Mouse (Mus musculus) G1E (cell line): ENCODE data around the gene Mpg. TPM values are rescaled to one million over a fixed set of nuclear protein-coding genes. Genes with fewer than 3 reads are reported as not detected.

ENCODE experiments used
- ATAC-seq: 2 replicates; pipeline ENCODE4 v1.8.0; 2016; ENCODE audit warnings: mild to moderate bottlenecking; ENCODE audit not compliant: insufficient number of reproducible peaks, poor library complexity, low FRiP score, severe bottlenecking; ENCODE audit errors: extremely low read depth
- DNase-seq: peaks from one replicate; pipeline ENCODE4 v3.0.0; 2012; ENCODE audit warnings: low spot score
- H3K27me3 ChIP-seq: 2 replicates; pipeline ENCODE4 v1.6.1; 2012; ENCODE audit warnings: mild to moderate bottlenecking, low read length, inconsistent platforms; ENCODE audit not compliant: insufficient read depth
- H3K36me3 ChIP-seq: replicated peaks from 2 replicates; pipeline ENCODE3; 2012; ENCODE audit warnings: mild to moderate bottlenecking, inconsistent platforms
- H3K4me1 ChIP-seq: 2 replicates; pipeline ENCODE4 v1.6.1; 2012; ENCODE audit warnings: low read depth, low read length, inconsistent platforms, mixed read lengths; ENCODE audit not compliant: insufficient read depth
- H3K4me3 ChIP-seq: 2 replicates; pipeline ENCODE4 v1.5.1; 2012; ENCODE audit warnings: low read depth, mild to moderate bottlenecking, inconsistent platforms, low read length, moderate library complexity, mixed read lengths
- H3K9me3 ChIP-seq: replicated peaks from 2 replicates; pipeline ENCODE4 v1.6.1; 2012; ENCODE audit warnings: inconsistent platforms
- CTCF ChIP-seq: IDR thresholded peaks from 2 replicates; pipeline ENCODE4 v1.5.1; 2012; ENCODE audit warnings: low read depth, low read length, inconsistent platforms, mixed read lengths
- GATA1 ChIP-seq: IDR thresholded peaks from 2 replicates; pipeline ENCODE4 v1.6.1; 2012; ENCODE audit warnings: borderline replicate concordance, low read length, inconsistent platforms, mixed read lengths
- GATA2 ChIP-seq: IDR thresholded peaks from 2 replicates; pipeline ENCODE4 v1.6.1; 2012; ENCODE audit warnings: low read depth, low read length, inconsistent platforms, borderline replicate concordance
- POLR2AphosphoS5 ChIP-seq: IDR thresholded peaks from 2 replicates; pipeline ENCODE4 v1.6.1; 2012; ENCODE audit warnings: low read depth, low read length, inconsistent platforms; ENCODE audit not compliant: insufficient replicate concordance
- TAL1 ChIP-seq: conservative IDR thresholded peaks from 2 replicates; pipeline ENCODE4 v1.6.1; 2012; ENCODE audit warnings: low read depth, low read length, inconsistent platforms, mixed read lengths
- polyA plus RNA-seq: library from polyadenylated mRNA; stranded (reverse); fragments of >175 nt; gene quantifications from 2 replicates; pipeline ENCODE4 v1.2.3, GENCODE M21; 2012
- total RNA-seq, 2 experiments: library from RNA; stranded (forward) in 1 of 2; stranded (reverse) in 1 of 2; fragments of 200-1000 nt in 1 of 2; fragments of >200 nt in 1 of 2; fragmentation: Nextera tagmentation in 1 of 2; gene quantifications; 2 replicates each; pipeline ENCODE4 v1.2.3; 2014 to 2017

Gene Mpg
- total and polyA plus RNA-seq, 3 experiments, result 14.2 to 22.0 (median 17.0) TPM

DNA sequence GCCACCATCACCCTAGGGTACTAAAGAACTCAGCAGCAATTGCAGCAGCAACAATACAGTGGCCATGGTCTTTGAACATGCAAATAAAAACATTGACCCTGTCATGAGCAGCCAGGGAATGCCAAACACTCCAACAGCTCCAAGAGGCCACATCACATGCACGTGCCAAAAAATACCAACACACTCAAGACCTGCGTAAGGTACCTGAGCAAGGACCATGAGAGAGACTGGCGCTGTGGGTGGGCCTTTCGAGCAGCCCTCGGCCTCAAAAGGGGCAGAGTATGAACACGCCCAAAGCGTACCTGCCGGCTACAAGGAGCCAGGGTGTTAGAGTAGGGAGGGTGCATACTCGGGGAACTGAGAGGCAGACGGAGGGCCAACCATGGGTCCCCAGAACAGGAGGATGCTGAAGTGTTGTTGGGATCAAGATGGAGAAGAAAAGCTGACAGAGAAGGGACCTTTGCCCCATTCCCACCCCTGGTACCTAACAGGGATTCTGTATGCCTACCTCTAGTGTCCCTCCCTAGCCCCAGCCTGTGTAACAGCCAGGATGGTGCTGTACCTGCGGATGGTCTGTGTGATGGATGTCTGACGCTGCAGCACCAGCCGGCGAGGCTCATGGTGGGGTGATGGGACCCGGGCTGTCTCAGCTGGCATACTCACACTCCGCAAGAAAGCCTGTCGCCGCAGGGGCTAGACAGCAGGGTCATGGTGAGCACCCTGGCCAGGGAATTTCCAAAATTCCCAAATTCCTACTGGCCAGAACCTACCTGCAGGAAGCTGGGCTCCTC is 10.7 kb upstream of the Mpg start:
- H3K36me3 ChIP-seq, result peaks cover 7% of the 10 kb centered on the region
- peaks cover 23% of the 10 kb centered on the region for H3K4me1 ChIP-seq
- no peak for ATAC-seq
- no peaks in the 10 kb centered on the region for H3K9me3 ChIP-seq
- H3K27me3 ChIP-seq, result peaks cover 63% of the 10 kb centered on the region
- no peak overlapping the region for H3K4me3 ChIP-seq
- TF ChIP-seq GATA2, result no peak
- no peak for TF ChIP-seq TAL1
- TF ChIP-seq GATA1, result no peak
- no peak for TF ChIP-seq CTCF
- DNase-seq, result no peak

DNA sequence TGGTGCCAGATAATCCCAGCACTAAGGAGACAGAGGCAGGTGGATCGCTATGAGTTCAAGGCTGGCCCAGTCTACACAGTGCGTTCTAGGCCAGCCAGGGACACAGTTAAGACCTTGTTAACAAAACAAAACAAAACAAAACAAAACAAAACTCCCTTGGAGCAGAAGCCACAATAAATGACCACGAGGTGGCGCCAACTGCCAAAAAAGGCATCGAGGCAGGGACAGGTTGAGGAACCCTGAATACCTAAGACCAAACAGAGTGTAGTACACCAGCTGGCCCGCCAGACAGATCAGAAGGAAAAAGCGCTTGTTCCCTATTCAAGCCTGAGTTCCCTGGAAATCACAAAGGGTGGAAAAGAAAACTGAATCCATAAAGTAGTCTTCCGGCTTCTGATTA is 9.5 kb upstream of the Mpg start:
- no peak overlapping the region for H3K4me3 ChIP-seq
- ATAC-seq, result 0 out of 2 replicates have a peak, but pooled peaks have one; percentile 22
- peaks cover 75% of the 10 kb centered on the region for H3K27me3 ChIP-seq
- peak; percentile 75 for DNase-seq
- no peaks in the 10 kb centered on the region for H3K36me3 ChIP-seq
- TF ChIP-seq GATA1 (no peak), GATA2 (no peak), TAL1 (no peak), CTCF (peak; percentile 33; the same call in 1 of the 2 replicates)
- peaks cover 33% of the 10 kb centered on the region for H3K4me1 ChIP-seq
- no peaks in the 10 kb centered on the region for H3K9me3 ChIP-seq

GRCm38 (mm10) chr11:32218501-32219050 is 7.7 kb upstream of the Mpg start:
- no peaks in the 10 kb centered on the region; the same call in 1 of the 2 replicates for H3K9me3 ChIP-seq
- ATAC-seq (no peak), DNase-seq (no peak)
- H3K27me3 ChIP-seq, result peaks cover 80% of the 10 kb centered on the region
- H3K4me3 ChIP-seq, result no peak overlapping the region
- no peaks in the 10 kb centered on the region for H3K36me3 ChIP-seq
- peaks cover 48% of the 10 kb centered on the region for H3K4me1 ChIP-seq
- TF ChIP-seq GATA1 (no peak), POLR2AphosphoS5 (no peak), CTCF (no peak), TAL1 (no peak), GATA2 (no peak)

DNA sequence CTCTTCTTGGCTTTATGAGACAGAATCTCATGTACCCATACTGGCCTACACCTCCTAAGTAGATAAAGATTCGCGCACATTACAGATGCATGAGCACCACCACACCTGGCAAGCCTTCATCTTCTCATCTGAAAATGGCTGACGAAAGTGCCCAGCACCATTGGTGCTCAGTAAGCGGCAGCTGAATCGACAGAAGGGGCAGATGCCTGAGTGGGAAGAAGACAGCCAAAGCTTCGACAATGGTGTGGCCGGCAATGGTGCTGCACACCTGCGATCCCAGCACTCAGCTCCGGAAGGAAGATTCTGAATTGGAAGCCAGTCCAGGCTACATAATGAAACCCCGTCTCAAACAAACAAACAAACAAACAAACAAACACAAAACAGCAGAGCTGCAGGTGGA is 7.0 kb upstream of the Mpg start:
- Histone ChIP-seq H3K27me3 (peaks cover 82% of the 10 kb centered on the region), H3K4me3 (no peak overlapping the region), H3K36me3 (no peaks in the 10 kb centered on the region), H3K4me1 (peaks cover 50% of the 10 kb centered on the region), H3K9me3 (no peaks in the 10 kb centered on the region; the same call in 1 of the 2 replicates)
- TF ChIP-seq TAL1, result no peak
- TF ChIP-seq POLR2AphosphoS5, result no peak
- no peak for TF ChIP-seq GATA2
- TF ChIP-seq CTCF, result no peak
- no peak for TF ChIP-seq GATA1
- no peak for DNase-seq
- no peak for ATAC-seq

GRCm38 (mm10) chr11:32220607-32221224 is 5.6 kb upstream of the Mpg start:
- Histone ChIP-seq H3K27me3 (peaks cover 79% of the 10 kb centered on the region), H3K9me3 (no peaks in the 10 kb centered on the region; the same call in 1 of the 2 replicates), H3K4me3 (peak overlapping the region; percentile 68; the same call in 1 of the 2 replicates), H3K4me1 (peaks cover 65% of the 10 kb centered on the region), H3K36me3 (no peaks in the 10 kb centered on the region)
- no peak for ATAC-seq
- DNase-seq, result no peak
- TF ChIP-seq GATA2 (no peak), CTCF (no peak), POLR2AphosphoS5 (no peak), GATA1 (no peak), TAL1 (no peak)

- Histone ChIP-seq H3K27me3 (peaks cover 75% of the 10 kb centered on the region), H3K4me1 (peaks cover 70% of the 10 kb centered on the region)
Observed at GRCm38 (mm10) chr11:32221225-32221950, 4.9 kb upstream of the Mpg start.

More at GRCm38 (mm10) chr11:32221225-32221950, 4.9 kb upstream of the Mpg start:
- no peaks in the 10 kb centered on the region; the same call in 1 of the 2 replicates for H3K9me3 ChIP-seq
- peak overlapping the region; percentile 68 for H3K4me3 ChIP-seq
- no peak for TF ChIP-seq GATA2
- no peak for TF ChIP-seq CTCF
- no peak for TF ChIP-seq POLR2AphosphoS5
- no peak for TF ChIP-seq GATA1
- no peak for ATAC-seq
- no peak for DNase-seq
- no peaks in the 10 kb centered on the region for H3K36me3 ChIP-seq
